Mouse (Mus musculus) right cerebral cortex, postnatal 4 days (tissue): ENCODE measurements around the gene Olfr190.
"Not testable (repeated sequence)": the region's sequence is repeated elsewhere in the genome, so short reads cannot be mapped to it uniquely, and the experiment has no call there.

Experiments used
- DNase-seq: peaks from one replicate; pipeline ENCODE4 v3.0.0-alpha.2; 2022

Gene Olfr190

DNA sequence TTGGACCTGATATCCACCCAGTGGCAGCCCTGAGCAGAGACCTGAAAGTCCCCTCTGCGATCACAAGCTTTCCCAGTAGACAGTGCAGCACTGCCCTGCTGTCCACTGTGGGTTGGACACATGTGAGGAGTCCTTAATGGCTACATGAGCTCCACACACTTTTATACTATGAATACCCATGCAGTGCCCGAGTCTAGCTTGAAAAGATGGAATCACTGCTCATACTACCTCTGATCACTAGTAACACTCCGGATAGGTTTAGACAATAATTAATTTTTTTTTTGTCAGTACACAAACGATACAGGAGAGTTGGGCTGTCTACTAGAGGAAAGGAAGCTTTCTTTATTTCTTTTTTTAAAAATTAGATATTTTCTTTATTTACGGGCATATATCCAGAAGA, at the start of gene Olfr190:
Olfr190 (minus strand) TSS at position 101 of the 400 bp plus-strand sequence.
- no peak for DNase-seq

DNA sequence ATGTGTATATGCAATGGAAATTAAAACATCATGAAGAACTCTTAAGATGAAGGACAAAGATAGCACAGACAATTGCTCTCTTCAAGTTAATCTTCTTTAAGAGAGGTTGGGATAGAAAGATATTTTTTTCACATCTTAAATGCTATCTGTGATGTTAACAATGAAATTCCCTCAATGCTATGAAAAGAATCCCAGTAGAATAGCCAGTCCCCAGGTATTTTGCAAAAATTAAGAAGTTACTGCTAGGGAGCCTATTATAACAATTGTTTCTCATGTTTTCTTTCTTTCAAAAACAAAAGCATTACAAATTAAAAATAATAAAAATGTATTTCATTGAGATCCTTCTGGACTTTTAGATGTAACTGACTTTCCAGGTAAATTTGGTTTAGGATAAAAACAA, 43.2 kb upstream of the Olfr190 start, which contains the start of gene Olfr194:
Olfr194 (minus strand) TSS at position 101 of the 400 bp plus-strand sequence.
- DNase-seq, result no peak

DNA sequence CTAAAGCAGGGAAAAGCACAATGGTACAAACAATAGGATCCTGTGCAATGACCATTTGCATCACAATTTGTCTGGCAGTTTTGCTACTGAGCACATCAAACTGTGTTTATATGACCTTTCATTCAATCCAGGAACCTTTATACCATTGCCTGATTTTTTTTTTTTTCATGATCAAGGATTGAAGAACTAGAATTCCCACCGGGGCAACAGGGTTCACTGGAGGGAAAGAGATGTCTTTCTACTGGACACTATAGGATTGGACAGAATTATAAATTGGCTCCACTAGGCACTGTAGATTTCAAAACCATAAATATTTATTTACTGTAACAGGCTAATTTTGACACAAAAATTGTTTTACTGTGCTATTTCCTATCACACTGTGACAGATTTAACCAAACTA, 34.0 kb upstream of the Olfr190 start, which contains the start of gene Olfr193:
Olfr193 (minus strand) TSS at position 101 of the 400 bp plus-strand sequence.
- DNase-seq, result no peak

DNA sequence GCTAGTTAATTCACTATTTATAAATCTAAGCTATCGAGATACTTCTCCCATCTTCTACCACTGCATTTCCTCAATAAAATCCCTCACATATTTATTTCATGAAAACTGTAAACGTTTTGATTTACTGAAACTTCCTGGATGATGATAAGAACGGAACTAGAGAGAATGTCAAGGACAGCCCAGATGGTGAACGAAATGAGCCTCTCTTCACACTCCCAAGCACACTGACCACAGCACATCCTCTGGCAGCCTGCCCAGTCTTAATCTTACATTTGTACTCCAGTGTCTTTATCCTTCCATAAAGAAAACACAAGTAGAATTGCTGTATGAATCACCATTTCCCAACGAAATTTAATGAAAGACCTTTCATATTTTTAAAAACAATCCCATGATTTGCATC, 30.7 kb upstream of the Olfr190 start:
- not testable (repeated sequence) for DNase-seq

DNA sequence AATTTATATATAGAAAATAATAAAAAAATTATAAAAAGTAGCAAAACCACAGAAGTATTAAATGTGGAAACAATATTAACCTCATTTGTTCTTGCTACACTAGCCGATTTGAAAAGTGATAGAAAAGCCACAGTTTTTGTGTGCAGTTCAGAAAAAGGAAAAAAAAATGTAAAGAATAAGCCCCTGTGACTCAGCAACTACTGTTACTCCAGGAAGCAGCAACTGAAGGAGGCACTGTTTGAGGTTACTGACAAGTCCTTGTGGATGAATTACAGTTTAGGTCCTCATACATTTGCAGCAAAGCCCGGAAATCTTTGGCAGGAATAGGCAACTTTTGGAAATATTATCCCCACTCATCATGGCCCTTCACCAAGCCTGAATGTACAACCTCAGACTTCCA, 27.5 kb upstream of the Olfr190 start:
- DNase-seq, result no peak

DNA sequence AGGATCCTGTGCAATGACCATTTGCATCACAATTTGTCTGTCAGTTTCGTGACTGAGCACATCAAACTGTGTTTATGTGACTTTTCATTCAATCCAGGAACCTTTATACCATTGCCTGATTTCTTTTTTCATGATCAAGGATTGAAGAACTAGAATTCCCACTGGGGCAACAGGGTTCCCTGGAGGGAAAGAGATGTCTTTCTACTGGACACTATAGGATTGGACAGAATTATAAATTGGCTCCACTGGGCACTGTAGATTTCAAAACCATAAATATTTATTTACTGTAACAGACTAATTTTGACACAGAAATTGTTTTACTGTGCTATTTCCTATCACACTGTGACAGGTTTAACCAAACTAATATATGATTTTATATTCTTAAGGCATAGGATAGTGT, 11.9 kb upstream of the Olfr190 start, which contains the start of gene Olfr191:
Olfr191 (minus strand) TSS at position 101 of the 400 bp plus-strand sequence.
- DNase-seq, result not testable (repeated sequence)

DNA sequence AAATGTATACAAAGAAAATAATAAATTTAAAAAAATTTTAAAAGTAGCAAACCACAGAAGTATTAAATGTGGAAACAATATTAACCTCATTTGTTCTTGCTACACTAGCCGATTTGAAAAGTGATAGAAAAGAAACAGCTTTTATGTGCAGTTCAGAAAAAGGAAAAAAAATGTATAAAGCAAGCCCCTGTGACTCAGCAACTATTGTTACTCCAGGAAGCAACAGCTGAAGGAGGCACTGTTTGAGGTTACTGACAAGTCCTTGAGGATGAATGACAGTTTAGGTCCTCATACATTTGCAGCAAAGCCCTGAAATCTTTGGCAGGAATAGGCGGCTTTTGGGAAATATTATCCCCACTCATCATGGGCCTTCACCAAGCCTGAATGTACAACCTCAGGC, 3.3 kb upstream of the Olfr190 start:
- not testable (repeated sequence) for DNase-seq

DNA sequence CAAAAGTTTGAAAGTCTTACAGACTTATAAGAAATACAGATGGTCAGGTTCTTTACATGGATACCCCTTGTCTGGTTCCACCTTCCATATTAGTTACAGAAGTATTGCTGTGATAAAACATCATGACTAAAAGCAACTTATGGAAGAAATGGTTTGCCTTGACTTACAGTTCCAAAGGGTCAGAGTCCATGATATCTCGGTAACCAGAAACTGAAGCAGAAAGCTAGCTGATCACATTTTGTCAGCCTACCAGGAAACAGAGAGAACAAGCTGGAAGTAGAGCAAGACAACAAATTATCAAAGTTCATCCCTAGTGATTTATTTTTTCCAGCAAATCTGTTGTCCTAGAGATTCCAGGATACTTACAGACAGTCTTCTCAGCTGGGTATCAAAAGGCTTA, 4.3 kb downstream of the Olfr190 start:
- no peak for DNase-seq

DNA sequence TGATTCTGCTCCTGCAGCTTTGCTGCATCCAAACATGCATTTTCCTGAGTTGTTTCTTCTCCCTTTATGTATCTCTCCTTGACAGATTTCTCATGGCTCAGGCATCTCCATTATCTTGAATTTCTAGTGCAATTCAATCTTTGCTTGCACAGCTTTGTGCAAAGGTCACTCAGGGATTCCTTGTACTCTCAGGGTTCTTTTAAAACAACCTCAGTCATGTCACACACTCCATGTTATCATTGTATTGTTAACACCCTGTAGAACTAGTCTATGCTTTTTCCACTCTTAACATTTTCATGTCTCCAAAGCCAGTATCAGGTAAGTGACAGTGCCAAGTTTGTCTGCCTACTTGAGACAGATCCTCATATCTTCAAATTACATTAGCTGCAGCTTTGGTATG, 6.0 kb downstream of the Olfr190 start:
- DNase-seq, result no peak

DNA sequence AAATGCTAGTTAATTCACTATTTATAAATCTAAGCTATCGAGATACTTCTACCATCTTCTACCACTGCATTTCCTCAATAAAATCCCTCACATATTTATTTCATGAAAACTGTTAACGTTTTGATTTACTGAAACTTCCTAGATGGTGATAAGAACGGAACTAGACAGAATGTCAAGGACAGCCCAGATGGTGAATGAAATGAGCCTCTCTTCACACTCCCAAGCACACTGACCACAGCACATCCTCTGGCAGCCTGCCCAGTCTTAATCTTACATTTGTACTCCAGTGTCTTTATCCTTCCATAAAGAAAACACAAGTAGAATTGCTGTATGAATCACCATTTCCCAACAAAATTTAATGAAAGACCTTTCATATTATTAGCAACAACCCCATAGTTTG, 15.4 kb downstream of the Olfr190 start:
- not testable (repeated sequence) for DNase-seq

DNA sequence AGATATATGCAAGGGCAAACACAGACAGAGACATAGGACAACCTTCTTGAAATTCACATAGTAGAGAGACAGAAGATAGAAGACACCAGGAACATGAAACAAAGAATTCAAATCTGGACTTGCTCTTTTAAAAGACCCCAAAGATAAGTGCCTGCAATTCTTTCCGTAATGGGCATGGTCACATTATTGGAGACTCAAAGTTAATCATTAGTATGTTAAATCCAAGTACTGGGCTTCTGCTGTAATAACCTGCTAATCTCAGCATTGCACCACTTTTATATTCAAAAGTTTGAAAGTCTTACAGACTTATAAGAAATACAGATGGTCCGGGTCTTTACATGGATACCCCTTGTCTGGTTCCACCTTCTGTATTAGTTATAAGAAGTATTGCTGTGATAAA, 28.5 kb downstream of the Olfr190 start:
- DNase-seq, result not testable (repeated sequence)

DNA sequence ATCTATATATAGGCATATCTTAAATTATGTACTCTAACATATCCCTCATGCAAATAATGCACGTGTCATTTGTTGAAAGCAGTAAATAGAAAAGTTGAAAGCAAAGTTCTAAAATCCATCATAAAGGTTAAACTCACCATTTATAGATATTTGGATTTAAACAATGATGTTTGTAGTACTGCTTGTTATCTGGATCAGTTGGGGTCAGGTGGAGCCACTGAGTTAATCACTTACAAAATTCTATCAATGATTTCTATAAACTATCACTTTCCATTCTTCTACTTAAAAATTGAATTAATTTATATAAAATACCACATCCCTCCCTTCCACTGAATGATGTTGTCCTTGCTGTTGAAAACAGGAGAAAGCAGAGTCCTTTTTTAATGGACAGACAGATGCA, 28.9 kb downstream of the Olfr190 start:
- DNase-seq, result no peak

DNA sequence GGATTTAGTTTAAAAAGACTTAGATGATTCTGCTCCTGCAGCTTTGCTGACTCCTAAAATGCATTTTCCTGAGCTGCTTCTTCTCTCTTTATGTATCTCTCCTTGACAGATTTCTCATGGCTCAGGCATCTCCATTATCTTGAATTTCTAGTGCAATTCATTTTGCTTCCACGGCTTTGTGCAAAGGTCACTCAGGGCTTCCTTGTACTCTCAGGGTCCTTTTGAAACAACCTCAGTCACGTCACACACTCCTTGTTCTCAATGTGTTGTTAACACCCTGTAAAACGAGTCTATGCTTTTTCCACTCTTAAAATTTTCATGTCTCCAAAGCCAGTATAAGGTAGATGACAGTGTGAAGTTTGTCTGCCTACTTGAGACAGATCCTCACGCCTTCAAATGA, 30.2 kb downstream of the Olfr190 start:
- DNase-seq, result no peak

DNA sequence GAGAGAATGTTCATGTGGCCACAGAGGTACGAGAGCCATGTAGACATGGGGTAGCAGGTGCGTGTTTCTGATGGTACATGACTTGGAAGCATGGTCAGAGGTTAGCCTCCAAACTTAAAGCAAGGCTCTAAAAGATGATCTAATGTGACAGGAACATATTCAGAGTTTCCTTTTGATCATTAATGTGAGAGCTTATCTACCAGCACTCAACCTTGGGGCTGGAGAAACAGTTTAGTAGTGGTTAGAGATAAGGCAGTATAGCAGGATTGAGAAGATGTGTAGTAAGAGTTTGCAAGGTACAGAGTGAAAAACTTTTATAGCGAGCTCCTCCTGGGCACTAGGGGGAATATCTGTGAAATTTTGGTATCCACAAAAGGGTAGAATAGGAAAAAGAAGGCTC, 32.0 kb downstream of the Olfr190 start:
- DNase-seq, result no peak

DNA sequence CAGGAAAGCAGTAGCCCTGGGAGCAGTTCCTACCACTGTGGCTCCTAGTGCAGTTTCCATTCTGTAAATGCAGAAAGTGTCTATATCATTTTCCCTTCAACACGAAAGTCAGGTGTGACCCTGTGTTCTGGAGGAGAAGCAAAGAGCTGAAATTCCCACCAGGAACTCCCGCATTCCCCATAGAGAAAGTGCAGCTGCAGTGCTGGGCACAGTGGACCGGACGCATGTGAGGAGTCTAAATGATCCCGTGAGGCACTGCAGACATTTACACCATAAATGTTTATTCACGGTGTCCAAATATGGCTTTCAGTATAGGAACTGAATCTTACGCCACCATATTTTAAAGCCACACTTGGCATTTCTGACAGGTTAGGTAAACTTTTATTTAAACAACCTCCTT, 38.1 kb downstream of the Olfr190 start, which contains the start of gene Olfr187:
Olfr187 (minus strand) TSS at position 58 of the 400 bp plus-strand sequence.
- no peak for DNase-seq

DNA sequence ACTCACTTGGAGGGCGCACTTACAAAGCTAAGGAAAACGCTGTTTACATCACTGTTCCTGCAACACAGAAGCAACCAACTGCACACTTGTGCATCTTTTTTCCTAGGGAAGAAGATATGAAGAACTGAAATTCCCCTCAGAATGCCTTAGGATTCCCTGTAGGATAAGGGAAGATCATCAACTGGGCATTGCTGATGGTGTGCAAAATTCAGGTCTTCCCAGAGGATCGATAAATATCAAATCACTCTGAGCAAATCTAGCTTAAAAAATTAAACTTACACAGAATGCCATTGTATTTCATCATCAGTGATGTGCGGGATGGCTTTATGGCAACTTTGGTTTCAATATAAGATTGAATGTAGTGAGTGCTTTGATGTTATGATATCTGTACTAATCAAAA, 47.6 kb downstream of the Olfr190 start, which contains the start of gene Olfr186:
Olfr186 (minus strand) TSS at position 101 of the 400 bp plus-strand sequence.
- DNase-seq, result no peak
